Mouse (Mus musculus): ENCODE measurements around the gene Plcxd2.

Gene Plcxd2

DNA sequence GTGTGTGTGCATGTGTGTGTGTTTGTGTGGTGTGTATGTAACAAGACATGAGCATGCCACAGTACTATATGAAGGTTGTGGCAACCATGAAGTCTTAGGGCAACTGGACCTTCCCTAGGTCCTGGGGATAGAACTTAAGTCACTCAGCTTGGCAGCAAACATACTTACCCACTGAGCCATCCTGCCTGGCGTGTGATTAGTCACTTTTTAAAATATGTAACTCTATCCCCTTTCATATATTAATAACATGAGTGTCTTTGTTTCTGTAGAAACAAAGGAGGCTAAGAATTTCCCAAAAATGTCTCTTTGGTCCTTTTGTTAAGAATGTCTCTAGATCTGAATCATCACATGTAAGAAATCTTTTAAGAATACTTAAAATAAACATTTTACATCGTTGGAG is 72.6 kb downstream of the Plcxd2 start:
- DNase-seq (ENCODE audit: low spot score in 2 of 2): no peak

DNA sequence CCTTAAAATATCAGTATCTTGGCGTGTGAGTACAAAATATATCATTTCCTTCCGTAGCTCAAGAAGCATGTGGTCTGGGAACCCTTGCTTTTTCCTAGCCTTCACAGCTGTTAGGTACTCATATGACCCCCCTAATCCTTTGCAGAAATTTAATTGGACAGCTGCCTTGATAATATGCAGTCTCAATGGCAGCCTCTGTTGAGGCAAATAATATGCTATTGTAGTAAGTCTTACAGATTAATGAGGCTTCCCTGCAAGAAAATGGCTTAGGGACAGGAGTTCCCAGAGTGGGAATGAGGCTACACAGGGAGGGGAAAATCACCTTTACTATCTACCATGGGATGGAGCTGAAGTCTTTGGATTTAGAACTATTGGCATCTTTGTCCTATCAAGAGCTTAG is 73.5 kb downstream of the Plcxd2 start:
- DNase-seq (ENCODE audit: low spot score in 2 of 2): no peak

DNA sequence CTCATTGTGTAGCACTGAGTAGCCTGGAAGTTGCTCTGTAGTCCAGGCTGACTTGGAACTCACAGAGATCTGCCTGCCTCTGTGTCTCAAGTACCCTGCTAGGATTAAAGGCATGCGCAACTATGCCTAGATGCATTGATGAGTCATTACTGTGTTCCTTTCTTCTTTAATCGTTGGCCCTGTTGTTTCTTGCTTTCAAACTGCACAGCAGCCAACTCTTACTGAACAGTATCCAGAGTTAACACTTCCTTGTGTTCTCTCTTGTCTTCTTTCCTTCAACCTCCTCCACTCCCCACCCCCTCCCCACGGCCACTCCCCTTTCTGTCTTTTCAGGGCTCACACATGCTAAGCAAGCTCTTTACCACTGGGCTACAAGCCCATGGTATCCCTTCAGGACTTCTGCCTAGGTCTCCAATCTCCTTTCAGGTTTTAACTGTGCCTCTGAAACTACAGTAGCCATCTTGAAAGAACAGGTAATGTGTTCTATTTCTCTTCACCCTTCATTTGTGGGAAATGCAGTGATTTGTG is 74.0 kb downstream of the Plcxd2 start:
- no peak for DNase-seq (ENCODE audit: low spot score in 2 of 2)

DNA sequence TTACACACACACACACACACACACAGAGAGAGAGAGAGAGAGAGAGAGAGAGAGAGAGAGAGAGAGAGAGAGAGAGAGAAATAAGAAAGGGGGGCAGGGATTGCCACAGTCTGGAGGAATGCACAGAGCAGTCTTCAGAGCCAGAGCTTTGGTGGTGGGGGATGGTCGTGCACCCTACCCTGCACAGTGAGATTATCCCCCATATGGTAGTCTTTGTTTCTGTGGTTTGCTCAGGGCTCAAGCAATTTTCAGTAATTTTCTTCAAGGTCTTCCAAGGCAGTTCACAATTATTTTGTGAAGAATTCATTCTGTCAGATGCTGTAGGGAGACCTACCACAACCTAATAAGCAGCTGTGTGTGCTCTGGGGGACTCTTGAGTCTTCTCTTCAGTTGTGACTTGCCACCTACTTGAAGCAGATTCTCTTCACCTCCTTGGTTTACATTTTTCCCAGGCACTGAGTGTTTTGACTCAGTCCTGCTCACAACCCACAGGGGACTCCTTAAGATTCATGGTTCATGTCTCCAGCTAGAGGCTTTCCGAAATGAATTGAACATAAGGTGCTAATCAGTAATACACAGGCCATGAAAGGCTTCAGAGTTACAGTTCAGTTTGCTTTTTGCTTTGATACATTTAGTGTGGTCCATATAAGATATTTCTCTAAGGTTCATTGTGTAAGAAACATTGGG is 75.2 kb downstream of the Plcxd2 start:
- no peak for DNase-seq (ENCODE audit: low spot score in 2 of 2)

DNA sequence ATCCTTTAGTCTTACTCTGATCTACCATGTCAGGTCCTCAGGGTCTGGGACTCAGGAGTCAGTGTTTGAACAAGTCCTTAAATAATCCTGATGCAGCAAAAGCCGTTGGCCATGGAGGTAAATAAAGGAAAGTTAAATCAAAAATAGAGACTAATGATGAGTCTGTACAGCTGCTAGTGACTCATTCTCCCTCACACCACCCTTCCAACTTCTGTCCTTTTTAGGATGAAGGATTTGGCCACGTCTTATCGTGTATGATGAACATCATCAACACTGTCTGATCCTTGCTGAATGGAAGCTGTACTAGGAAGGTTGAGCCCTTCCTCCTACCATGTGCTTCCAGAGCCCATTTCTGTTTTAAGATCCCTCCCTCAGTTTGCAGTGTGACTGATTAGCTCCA is 79.7 kb downstream of the Plcxd2 start:
- DNase-seq (ENCODE audit: low spot score in 2 of 2): no peak

DNA sequence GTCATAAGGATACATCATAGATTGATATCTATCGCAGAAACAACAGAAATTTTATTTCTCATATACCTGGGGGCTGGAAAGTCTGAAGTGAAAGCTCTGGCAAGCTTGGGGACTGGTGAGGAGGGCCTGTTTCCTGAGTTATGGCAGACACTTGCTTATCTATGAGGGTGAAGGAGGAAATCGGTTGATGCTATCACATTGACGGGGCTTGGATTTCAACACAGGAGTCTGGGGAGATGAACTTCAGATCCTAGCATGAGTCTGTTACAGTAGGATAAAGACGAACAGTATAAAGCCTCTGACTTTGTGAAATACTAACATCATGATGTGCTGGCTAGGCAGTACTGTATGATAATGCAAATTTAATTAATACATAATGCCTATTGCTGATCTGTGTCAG is 81.9 kb downstream of the Plcxd2 start:
- DNase-seq (ENCODE audit: low spot score in 2 of 2): no peak

DNA sequence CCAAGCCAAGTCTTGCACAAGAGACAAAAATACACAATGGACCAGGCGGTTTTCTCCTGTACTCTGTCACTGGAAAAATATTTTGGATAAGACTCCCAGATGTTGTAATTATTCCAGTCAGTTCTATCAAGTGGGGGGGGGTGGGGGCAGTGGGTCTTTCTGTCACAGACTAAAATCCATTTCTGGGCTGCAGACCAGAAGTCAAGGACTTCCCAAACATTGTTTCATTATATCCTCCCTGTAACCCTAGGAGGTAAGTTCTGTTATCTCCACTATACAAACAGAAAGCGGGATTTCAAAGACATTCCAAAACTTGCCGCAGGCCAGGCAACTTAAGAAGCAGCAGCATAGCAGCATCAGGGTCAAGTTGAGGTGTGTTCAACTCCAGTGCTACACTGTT is 82.4 kb downstream of the Plcxd2 start:
- no peak for DNase-seq (ENCODE audit: low spot score in 2 of 2)

DNA sequence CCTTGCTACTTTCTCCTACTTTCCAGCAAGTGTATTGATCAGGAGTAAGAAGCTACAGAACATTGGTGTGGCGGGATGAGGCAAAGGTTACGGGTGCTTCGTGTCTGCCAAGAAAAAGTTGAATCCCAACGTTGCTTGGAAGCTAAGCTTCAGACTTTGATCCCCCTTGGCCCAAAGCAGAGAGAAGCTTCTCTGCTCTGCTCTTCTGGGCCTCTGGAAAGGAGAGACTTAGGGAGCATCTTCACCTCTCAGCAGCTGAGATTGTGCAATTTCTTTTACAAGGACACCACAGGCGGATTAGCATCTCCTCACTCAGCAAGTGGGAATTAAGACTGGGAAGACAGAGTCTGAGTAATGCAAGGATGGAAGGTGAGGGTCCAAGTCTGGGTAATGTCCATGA is 83.1 kb downstream of the Plcxd2 start:
- DNase-seq (ENCODE audit: low spot score in 2 of 2): no peak

DNA sequence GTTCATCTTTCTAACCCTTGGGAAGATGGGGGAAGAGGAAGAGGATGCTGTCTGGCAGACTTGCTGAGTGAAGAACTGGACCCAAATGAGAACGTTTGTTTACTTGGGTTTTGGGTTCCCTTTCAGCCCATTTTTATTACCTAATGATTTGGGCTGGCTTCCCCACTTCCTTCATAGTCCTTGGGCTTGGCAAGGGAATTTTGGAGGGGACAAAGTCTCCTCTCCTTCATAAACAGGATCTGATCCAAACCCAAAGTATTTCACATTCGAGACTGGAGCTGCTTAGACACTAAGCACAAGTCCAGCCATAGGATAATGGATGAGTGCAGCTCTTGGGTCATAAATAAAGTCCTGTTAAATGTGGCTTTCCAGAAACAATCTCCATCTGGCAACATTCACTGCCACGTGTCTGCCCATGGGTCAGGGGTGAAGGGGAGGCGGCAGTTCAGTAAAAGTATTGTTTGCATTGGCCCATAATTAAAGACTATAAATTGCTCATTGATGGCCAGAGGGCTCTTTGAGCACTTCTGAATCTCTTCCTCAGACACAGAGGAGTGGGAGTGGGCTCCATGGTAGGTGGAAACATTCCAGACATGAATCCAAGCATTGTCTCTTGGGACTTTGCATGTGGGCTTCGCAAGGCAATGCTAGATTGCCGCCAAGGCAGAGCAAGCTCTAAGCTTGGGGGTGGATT is 86.1 kb downstream of the Plcxd2 start:
- no peak for DNase-seq (ENCODE audit: low spot score in 2 of 2)

DNA sequence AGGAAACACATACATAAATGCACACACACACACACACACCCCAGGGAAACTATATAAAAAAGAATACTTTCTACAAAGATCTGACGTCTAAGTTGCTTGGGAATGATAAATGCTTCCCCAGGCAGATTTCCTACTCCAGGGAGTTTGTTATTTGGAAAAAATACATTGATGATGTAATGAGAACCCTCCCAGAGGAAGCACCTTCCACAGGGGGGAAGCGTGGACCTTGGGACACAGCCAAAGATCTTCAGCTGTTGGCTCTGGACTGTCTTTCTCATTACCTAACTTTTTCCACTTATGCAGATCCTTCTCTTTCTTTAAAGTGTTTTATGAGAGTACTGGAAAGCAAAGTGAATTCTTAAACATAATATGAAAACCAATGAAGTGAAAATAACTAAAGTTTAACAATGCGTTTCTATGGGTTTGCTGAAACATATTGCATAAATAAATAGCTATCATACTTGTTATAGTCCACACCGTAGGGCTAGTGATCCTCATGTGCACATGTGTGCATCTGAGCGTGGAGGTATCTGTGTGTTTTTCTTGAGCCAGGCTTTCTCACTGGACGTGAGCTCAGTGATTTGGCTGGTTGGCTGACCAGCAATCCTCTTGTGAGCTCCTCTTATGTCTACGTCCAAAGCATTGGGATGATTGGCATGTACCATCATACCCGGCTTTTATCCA is 87.3 kb downstream of the Plcxd2 start:
- DNase-seq (ENCODE audit: low spot score in 2 of 2): no peak

DNA sequence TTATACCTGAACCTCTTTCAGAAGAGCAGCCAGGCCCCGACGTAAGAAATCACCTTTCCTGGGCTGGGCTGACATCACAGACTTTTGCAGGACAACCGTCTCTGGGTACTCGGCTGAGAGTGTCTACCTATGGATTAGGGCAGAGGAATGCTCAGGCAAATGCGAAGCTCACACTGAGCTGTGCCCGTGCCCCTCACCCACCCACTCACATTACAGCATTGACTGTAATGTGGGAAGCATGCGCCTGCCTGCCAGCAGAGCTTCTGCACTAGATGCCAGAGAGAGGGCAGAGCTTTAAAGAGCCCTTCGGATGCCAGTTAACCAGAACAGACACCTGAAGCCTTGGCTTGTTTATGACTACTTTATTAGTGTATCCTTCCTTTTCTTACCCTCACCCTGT is 90.4 kb downstream of the Plcxd2 start:
- DNase-seq (ENCODE audit: low spot score in 2 of 2): no peak

All from thymus, postnatal 10 days (tissue).